Mouse (Mus musculus) kidney, postnatal 4 days (tissue): ENCODE measurements around the gene Hmgcs2.

Experiments used
- DNase-seq, 2 experiments: peaks; one replicate each; pipeline ENCODE4 v3.0.0; 2021; ENCODE audit warnings: mixed read lengths in 2 of 2

The Hmgcs2 gene

GRCm38 (mm10) chr3:98280204-98280932, at the start of gene Hmgcs2:
Gene Hmgcs2 (plus strand): TSS chr3:98280435.
- DNase-seq, result peak; percentile 68 to 81

- no peak for DNase-seq
These were observed 46.7 kb upstream of the Hmgcs2 start for GRCm38 (mm10) chr3:98233504-98233903.

- DNase-seq, result no peak
These were observed 44.0 kb upstream of the Hmgcs2 start for GRCm38 (mm10) chr3:98236266-98236665.

- DNase-seq, result no peak
These were observed 43.0 kb upstream of the Hmgcs2 start for GRCm38 (mm10) chr3:98237240-98237639.

- DNase-seq, result no peak
These were observed 42.1 kb upstream of the Hmgcs2 start for GRCm38 (mm10) chr3:98238150-98238549.

GRCm38 (mm10) chr3:98242051-98242450, 38.2 kb upstream of the Hmgcs2 start:
- DNase-seq, result no peak

GRCm38 (mm10) chr3:98242458-98243037, 37.7 kb upstream of the Hmgcs2 start:
- no peak for DNase-seq

- no peak for DNase-seq
These were observed 34.3 kb upstream of the Hmgcs2 start for GRCm38 (mm10) chr3:98245892-98246291.

- DNase-seq, result peak in 1 of 2 experiments; percentile 40
These were observed 33.1 kb upstream of the Hmgcs2 start for GRCm38 (mm10) chr3:98246985-98247751.

- DNase-seq, result no peak
These were observed 30.9 kb upstream of the Hmgcs2 start for GRCm38 (mm10) chr3:98249378-98249777.

GRCm38 (mm10) chr3:98249833-98250448, 30.3 kb upstream of the Hmgcs2 start:
- no peak for DNase-seq

GRCm38 (mm10) chr3:98254059-98254458, 26.2 kb upstream of the Hmgcs2 start:
- DNase-seq, result no peak

- DNase-seq, result no peak
These were observed 25.3 kb upstream of the Hmgcs2 start for GRCm38 (mm10) chr3:98254656-98255583.

- DNase-seq, result no peak
These were observed 21.5 kb upstream of the Hmgcs2 start for GRCm38 (mm10) chr3:98258723-98259122.

GRCm38 (mm10) chr3:98259271-98259751, 20.9 kb upstream of the Hmgcs2 start:
- peak in 1 of 2 experiments; percentile 44 for DNase-seq

- no peak for DNase-seq
These were observed 19.7 kb upstream of the Hmgcs2 start for GRCm38 (mm10) chr3:98260534-98260933.

- DNase-seq, result no peak
These were observed 18.8 kb upstream of the Hmgcs2 start for GRCm38 (mm10) chr3:98261415-98261814.

- peak in 1 of 2 experiments; percentile 47 for DNase-seq
These were observed 18.1 kb upstream of the Hmgcs2 start for GRCm38 (mm10) chr3:98262133-98262532.

- peak; percentile 49 to 68 for DNase-seq
These were observed 13.0 kb upstream of the Hmgcs2 start for GRCm38 (mm10) chr3:98267249-98267651.

- no peak for DNase-seq
These were observed 6.4 kb upstream of the Hmgcs2 start for GRCm38 (mm10) chr3:98273623-98274398.

- DNase-seq, result no peak
These were observed 553 bp upstream of the Hmgcs2 start for GRCm38 (mm10) chr3:98279682-98280081.
